Mouse (Mus musculus): ENCODE measurements around the gene Adam8. TPM values are rescaled to one million over a fixed set of nuclear protein-coding genes. Genes with fewer than 3 reads are reported as not detected.

Adam8 gene
- 2.8 and 4.1 TPM in 2 replicates for polyA plus RNA-seq (2012; rRNA removed)

DNA sequence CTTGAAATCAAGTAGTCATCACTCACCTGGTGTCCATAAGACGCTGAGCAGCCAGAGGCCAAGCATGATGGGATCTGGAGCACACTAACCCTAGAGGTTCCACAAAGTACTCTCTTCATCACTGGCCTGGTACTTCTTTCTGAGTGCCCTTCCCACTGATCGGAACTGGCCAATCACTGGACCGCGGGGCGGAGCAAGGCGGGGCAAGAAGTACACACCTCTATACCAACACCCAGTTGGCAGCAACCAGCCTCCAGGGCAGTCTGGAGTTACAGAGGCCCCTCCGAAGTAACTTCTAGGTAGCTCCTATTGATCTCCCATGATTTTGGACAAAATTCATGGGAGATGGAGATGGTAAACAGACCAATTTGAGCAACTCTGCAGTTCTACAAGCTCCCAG lies at the start of gene Adam8:
Adam8 (minus strand) TSS at position 157 of the 400 bp plus-strand sequence.
- 36% methylated on average over 7 of the region's 7 CpGs for WGBS
- no peak within 1 kb of the TSS for H3K4me3 ChIP-seq (replicated peaks; ENCODE audit: insufficient read depth, low read depth, low read length)
- no peaks in the 10 kb centered on the region for H3K4me1 ChIP-seq (ENCODE audit: control insufficient read depth, insufficient read depth, low read length)
- H3K27me3 ChIP-seq (ENCODE audit: control insufficient read depth, insufficient read depth, low read length) = no peaks in the 10 kb centered on the region
- DNase-seq = no peak
- H3K27ac ChIP-seq (ENCODE audit: insufficient read depth, low read length) = no peak within 1 kb of the TSS
- TF ChIP-seq CTCF (IDR thresholded peaks at IDR 0.05; ENCODE audit: borderline replicate concordance, insufficient read depth, low read depth, low read length) (no peak), POLR2A (IDR thresholded peaks at IDR 0.05; ENCODE audit: borderline replicate concordance, insufficient read depth, low read length) (no peak)

DNA sequence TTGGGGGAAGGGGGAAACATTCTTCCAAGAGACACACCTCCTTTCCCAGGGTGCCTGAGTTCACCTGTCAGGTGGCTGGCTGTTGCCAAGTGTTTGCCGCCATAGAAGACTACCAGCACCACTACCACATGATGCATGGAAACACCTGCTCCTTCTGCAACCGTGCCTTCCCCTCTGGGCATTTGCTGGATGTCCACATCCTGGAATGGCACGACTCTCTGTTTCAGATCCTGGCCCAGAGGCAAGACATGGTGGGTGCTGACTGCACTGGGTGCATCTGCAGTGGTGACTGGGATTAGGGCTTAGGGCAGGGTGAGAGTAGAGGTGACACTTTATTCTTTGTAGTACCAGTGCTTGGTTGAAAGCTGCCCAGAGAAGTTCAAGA lies 44.8 kb upstream of the Adam8 start:
- 25% methylated on average over 3 of the region's 3 CpGs for WGBS
- H3K27ac ChIP-seq (ENCODE audit: insufficient read depth, low read length) = no peak overlapping the region
- peaks cover 6% of the 10 kb centered on the region; the same call in 1 of the 2 replicates for H3K4me1 ChIP-seq (ENCODE audit: control insufficient read depth, insufficient read depth, low read length)
- peak overlapping the region; percentile 83 for H3K4me3 ChIP-seq (replicated peaks; ENCODE audit: insufficient read depth, low read depth, low read length)
- no peak for TF ChIP-seq CTCF (IDR thresholded peaks at IDR 0.05; ENCODE audit: borderline replicate concordance, insufficient read depth, low read depth, low read length)
- TF ChIP-seq POLR2A (IDR thresholded peaks at IDR 0.05; ENCODE audit: borderline replicate concordance, insufficient read depth, low read length) = no peak
- H3K27me3 ChIP-seq (ENCODE audit: control insufficient read depth, insufficient read depth, low read length) = no peaks in the 10 kb centered on the region
- DNase-seq = no peak

DNA sequence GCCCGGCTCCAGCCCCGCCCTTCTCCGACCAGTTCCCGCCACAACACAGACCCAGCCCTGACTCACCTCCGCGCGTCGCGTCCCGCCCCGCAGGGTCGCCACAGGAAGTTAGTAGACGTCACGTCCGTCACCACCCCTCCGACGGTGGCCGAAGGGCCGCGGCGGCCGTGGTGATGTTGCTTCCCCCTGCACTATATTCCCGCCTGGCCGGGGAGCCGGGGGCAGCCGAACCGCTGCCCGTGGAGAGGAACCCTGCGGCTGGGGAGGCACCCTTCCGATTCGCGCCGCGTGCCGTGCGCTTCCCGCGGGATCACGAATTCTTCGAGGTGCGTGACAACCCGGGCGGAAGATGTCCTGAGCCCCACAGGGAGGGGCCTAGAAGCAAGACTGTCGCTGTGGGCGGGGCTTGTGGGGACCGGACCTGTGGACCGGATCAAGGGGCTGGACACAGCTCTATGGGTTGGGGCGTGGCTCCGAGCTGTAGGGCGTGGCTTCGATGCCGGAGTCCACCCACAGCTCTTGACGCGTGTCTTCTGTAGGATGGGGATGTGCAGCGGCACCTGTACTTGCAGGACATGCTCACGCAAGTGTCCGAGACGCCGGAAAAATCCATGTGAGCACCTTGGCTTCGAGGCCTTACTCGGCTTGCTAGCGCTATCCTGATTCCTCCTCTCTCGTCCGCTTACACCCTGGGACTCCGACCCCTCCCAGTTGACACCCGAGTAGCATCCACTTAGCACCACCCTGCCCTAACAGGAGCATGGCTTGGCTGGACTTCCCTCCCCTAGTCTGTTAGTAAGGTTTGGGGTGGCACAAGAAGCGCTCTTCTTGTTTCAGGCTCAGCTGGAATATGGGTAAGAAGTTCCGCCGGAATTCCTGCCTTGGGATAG lies 44.2 kb upstream of the Adam8 start, which contains the start of the genes Zfp511 and Tubgcp2:
Zfp511 (plus strand) TSS at position 111 of the 890 bp plus-strand sequence.
Tubgcp2 (minus strand) TSS at position 389 of the 890 bp plus-strand sequence.
- WGBS = 1% methylated on average over 68 of the region's 69 CpGs
- peak; percentile 95 to 96 for DNase-seq
- TF ChIP-seq CTCF (IDR thresholded peaks at IDR 0.05; ENCODE audit: borderline replicate concordance, insufficient read depth, low read depth, low read length) (no peak), POLR2A (IDR thresholded peaks at IDR 0.05; ENCODE audit: borderline replicate concordance, insufficient read depth, low read length) (peak; percentile 75)
- peak within 1 kb of the TSS; percentile 83 for H3K4me3 ChIP-seq (replicated peaks; ENCODE audit: insufficient read depth, low read depth, low read length)
- H3K27me3 ChIP-seq (ENCODE audit: control insufficient read depth, insufficient read depth, low read length) = no peaks in the 10 kb centered on the region
- peak within 1 kb of the TSS; percentile 96 for H3K27ac ChIP-seq (ENCODE audit: insufficient read depth, low read length)
- H3K4me1 ChIP-seq (ENCODE audit: control insufficient read depth, insufficient read depth, low read length) = peaks cover 6% of the 10 kb centered on the region; the same call in 1 of the 2 replicates

DNA sequence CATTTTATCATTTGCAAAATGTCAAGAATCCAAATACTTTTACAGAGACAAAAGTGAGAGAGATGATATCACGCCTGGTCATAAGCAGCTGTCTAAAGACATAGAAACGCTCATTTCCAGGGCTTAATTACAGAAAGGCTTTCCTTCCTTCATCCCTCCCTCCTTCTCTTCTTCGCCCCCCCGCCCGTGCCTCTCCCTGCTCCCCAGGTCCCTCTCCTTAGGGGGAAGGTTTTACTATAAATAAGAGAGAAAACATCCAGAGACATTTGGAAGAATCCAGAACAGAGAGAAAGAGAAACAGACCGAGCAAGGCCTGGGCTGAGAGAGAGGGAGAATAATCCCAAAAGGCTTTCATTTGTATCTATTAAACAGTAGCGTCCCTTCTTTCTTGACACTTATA lies 43.1 kb upstream of the Adam8 start:
- WGBS = 7% methylated on average over 7 of the region's 7 CpGs
- no peak for DNase-seq
- no peak overlapping the region for H3K27ac ChIP-seq (ENCODE audit: insufficient read depth, low read length)
- H3K27me3 ChIP-seq (ENCODE audit: control insufficient read depth, insufficient read depth, low read length) = no peaks in the 10 kb centered on the region
- peaks cover 6% of the 10 kb centered on the region; the same call in 1 of the 2 replicates for H3K4me1 ChIP-seq (ENCODE audit: control insufficient read depth, insufficient read depth, low read length)
- TF ChIP-seq CTCF (IDR thresholded peaks at IDR 0.05; ENCODE audit: borderline replicate concordance, insufficient read depth, low read depth, low read length) = no peak
- H3K4me3 ChIP-seq (replicated peaks; ENCODE audit: insufficient read depth, low read depth, low read length) = peak overlapping the region; percentile 83

DNA sequence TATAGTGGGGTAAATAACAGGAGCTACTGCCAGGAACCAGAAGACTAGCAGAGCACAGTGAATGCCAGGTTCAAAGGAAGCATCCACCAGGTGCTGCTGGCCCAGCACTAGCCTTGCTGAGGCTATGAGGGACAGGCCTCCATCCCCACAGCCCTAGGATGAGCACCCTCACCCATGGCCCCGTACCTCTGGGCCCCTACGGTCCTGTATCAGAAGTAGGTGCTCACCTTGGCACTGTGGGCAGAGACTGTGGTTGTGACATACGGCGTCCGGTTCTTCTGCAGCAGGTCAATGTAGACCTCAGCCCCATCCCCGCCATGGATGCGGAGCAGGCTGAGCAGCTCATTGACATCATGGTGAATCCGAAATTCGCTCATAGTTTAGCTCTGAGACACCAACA lies 41.0 kb upstream of the Adam8 start:
- 97% methylated on average over 9 of the region's 9 CpGs for WGBS
- H3K4me1 ChIP-seq (ENCODE audit: control insufficient read depth, insufficient read depth, low read length) = peaks cover 6% of the 10 kb centered on the region; the same call in 1 of the 2 replicates
- TF ChIP-seq CTCF (IDR thresholded peaks at IDR 0.05; ENCODE audit: borderline replicate concordance, insufficient read depth, low read depth, low read length) (no peak), POLR2A (IDR thresholded peaks at IDR 0.05; ENCODE audit: borderline replicate concordance, insufficient read depth, low read length) (no peak)
- no peak overlapping the region for H3K27ac ChIP-seq (ENCODE audit: insufficient read depth, low read length)
- DNase-seq = no peak
- H3K27me3 ChIP-seq (ENCODE audit: control insufficient read depth, insufficient read depth, low read length) = no peaks in the 10 kb centered on the region
- no peak overlapping the region for H3K4me3 ChIP-seq (replicated peaks; ENCODE audit: insufficient read depth, low read depth, low read length)

DNA sequence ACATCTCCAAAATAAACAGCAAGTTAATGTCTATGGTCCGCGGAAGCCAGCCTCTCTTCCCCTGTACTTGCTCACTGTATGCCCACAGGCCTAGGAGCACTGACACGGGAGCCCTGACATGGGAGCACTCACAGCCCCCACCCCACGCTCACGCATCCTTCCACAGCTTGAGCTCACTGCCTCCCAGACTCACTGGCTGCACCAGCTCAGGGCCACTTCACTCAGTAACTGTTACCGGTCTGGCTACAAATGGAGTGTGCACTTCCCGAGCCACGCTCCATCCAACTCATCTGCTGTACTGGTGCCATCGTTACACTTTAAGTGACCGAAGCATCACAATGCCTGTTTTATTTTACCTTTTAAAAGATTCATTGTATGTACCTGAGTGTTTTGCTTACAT lies 40.0 kb upstream of the Adam8 start:
- TF ChIP-seq CTCF (IDR thresholded peaks at IDR 0.05; ENCODE audit: borderline replicate concordance, insufficient read depth, low read depth, low read length) (no peak), POLR2A (IDR thresholded peaks at IDR 0.05; ENCODE audit: borderline replicate concordance, insufficient read depth, low read length) (no peak)
- H3K4me1 ChIP-seq (ENCODE audit: control insufficient read depth, insufficient read depth, low read length) = peaks cover 3% of the 10 kb centered on the region; the same call in 1 of the 2 replicates
- DNase-seq = no peak
- H3K27ac ChIP-seq (ENCODE audit: insufficient read depth, low read length) = no peak overlapping the region
- H3K27me3 ChIP-seq (ENCODE audit: control insufficient read depth, insufficient read depth, low read length) = no peaks in the 10 kb centered on the region
- no peak overlapping the region for H3K4me3 ChIP-seq (replicated peaks; ENCODE audit: insufficient read depth, low read depth, low read length)
- 94% methylated on average over 10 of the region's 10 CpGs for WGBS

DNA sequence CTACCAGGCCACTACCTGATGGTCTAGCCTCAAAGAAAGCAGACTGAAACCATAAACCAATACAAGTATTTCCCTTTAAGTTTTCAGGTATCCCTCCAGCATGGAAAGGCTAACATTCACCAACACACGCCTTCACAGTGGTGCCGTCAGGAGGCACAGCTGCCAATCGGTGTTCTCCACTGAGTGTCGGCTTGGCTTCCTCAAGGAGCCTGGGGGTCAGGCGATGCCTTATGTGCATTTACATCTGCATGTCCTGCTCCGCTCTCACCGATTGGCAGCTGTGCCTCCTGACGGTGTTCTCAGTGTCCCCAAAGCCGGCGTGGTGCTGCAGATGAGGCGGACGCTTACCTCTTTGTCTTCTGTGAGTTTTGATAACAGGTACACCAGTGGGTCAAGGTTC lies 39.4 kb upstream of the Adam8 start:
- TF ChIP-seq CTCF (IDR thresholded peaks at IDR 0.05; ENCODE audit: borderline replicate concordance, insufficient read depth, low read depth, low read length) (no peak), POLR2A (IDR thresholded peaks at IDR 0.05; ENCODE audit: borderline replicate concordance, insufficient read depth, low read length) (no peak)
- no peak overlapping the region for H3K27ac ChIP-seq (ENCODE audit: insufficient read depth, low read length)

DNA sequence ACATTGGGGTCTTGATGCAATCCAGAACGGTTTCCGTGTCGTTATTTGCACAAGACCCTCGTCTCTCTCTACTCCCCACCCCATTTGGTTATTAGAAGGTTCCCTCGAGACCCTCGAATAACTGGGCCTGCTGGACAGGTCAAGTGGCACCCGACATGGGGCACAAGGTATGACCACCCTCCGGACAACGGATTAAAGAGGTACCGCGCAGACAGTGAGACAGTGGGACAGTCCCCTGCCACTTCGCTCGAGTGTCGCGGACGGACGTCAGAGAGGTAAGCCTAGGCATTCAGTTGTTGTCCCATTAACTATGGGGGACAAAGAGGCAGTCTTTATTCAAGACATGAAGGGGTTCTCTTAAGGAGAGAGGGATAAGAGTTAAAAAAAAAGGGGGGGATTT lies 19.0 kb upstream of the Adam8 start:
- Histone ChIP-seq H3K27ac (ENCODE audit: insufficient read depth, low read length) (no peak overlapping the region), H3K4me3 (replicated peaks; ENCODE audit: insufficient read depth, low read depth, low read length) (no peak overlapping the region), H3K4me1 (ENCODE audit: control insufficient read depth, insufficient read depth, low read length) (no peaks in the 10 kb centered on the region), H3K27me3 (ENCODE audit: control insufficient read depth, insufficient read depth, low read length) (no peaks in the 10 kb centered on the region)
- TF ChIP-seq CTCF (IDR thresholded peaks at IDR 0.05; ENCODE audit: borderline replicate concordance, insufficient read depth, low read depth, low read length) (no peak), POLR2A (IDR thresholded peaks at IDR 0.05; ENCODE audit: borderline replicate concordance, insufficient read depth, low read length) (no peak)
- WGBS = 98% methylated on average over 17 of the region's 17 CpGs
- DNase-seq = peak in 1 of 2 experiments; percentile 2

More for the DNA sequence above, 39.4 kb upstream of the Adam8 start:
- H3K4me1 ChIP-seq (ENCODE audit: control insufficient read depth, insufficient read depth, low read length) = no peaks in the 10 kb centered on the region
- H3K4me3 ChIP-seq (replicated peaks; ENCODE audit: insufficient read depth, low read depth, low read length) = no peak overlapping the region
- 92% methylated on average over 12 of the region's 12 CpGs for WGBS
- H3K27me3 ChIP-seq (ENCODE audit: control insufficient read depth, insufficient read depth, low read length) = no peaks in the 10 kb centered on the region
- DNase-seq = no peak

Data from cerebellum, adult 2 months (tissue).